Mouse (Mus musculus): ENCODE data around the gene Thap2. TPM values are rescaled to one million over a fixed set of nuclear protein-coding genes. Genes with fewer than 3 reads are reported as not detected.

Gene Thap2
- polyA plus RNA-seq, 1 experiment from 2014 or later, result 18.1 TPM

Other genes starting within 250 kb of the Thap2 start
- gene Tph2, start 199.4 kb downstream of the Thap2 start, polyA plus RNA-seq (2016; fragmentation: Nextera tagmentation; extraction: Ambion mirVana), result not detected in 2 replicates
- 46.7 and 50.8 TPM in 2 replicates for gene Tbc1d15, start 133.0 kb downstream of the Thap2 start, polyA plus RNA-seq (2016; fragmentation: Nextera tagmentation; extraction: Ambion mirVana)
- gene Rab21, start 68.8 kb downstream of the Thap2 start, polyA plus RNA-seq (2016; fragmentation: Nextera tagmentation; extraction: Ambion mirVana), result 3.4 and 3.6 TPM in 2 replicates
- gene Tmem19, start 21.9 kb downstream of the Thap2 start, polyA plus RNA-seq (2016; fragmentation: Nextera tagmentation; extraction: Ambion mirVana), result 24.1 and 25.9 TPM in 2 replicates
- gene Zfc3h1, start 516 bp upstream of the Thap2 start, polyA plus RNA-seq (2016; fragmentation: Nextera tagmentation; extraction: Ambion mirVana), result 14.5 and 19.5 TPM in 2 replicates
- gene A930009A15Rik, start 185.5 kb upstream of the Thap2 start, polyA plus RNA-seq (2016; fragmentation: Nextera tagmentation; extraction: Ambion mirVana), result not detected in 2 replicates
- 0.76 and 4.0 TPM in 2 replicates for gene Lgr5, start 203.3 kb upstream of the Thap2 start, polyA plus RNA-seq (2016; fragmentation: Nextera tagmentation; extraction: Ambion mirVana)

Measured in heart, embryonic 10.5 days (tissue).